Mouse (Mus musculus): ENCODE data around the gene Nckap5.

Gene Nckap5

GRCm38 (mm10) chr1:126700978-126701320, 129.7 kb downstream of the Nckap5 start:
- no peak for DNase-seq (ENCODE audit: low read depth, low spot score)

GRCm38 (mm10) chr1:126700063-126700977, 130.3 kb downstream of the Nckap5 start:
- DNase-seq (ENCODE audit: low read depth, low spot score), result no peak

- no peak for DNase-seq (ENCODE audit: low read depth, low spot score)
Measured at GRCm38 (mm10) chr1:126693585-126693984, 137.0 kb downstream of the Nckap5 start.

DNA sequence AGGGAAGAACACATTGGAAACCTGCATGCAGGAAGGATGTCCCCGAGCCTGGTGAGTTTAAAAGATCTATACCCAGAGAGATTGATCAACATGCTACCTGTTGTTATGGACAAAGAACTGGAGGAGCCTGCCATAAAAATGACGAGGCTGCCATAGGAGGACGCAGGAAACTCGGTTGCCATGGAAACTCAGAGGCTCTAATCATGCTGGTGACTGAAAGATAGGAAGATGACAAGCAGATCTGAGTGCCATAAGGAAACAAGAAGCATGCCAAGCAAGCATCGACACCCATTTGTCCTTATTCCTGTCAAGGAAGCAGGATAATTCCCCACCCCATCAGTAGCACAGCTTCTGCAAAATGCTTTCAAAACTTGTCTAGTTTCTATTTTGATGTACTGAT, 142.0 kb downstream of the Nckap5 start:
- no peak for DNase-seq (ENCODE audit: low read depth, low spot score)

DNA sequence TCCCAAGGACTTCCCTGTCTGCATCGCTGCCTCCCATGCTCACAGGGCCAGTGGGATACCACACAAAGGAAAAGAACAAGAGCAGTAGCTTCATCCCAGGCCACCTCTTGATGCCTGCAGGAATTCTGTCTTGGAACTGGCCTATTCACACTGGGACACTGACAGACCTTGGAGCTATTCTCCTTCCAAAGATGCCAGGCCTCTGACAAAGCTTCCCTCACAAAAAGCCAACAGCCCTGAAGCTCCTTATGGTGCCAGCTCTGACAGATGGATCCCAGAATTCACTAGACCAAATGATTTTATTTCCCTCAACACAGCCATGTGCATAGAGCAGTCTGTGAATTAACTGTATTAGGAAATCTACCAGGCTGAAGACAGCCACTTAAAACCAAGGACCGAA, 143.9 kb downstream of the Nckap5 start:
- no peak for DNase-seq (ENCODE audit: low read depth, low spot score)

- peak; percentile 8 for DNase-seq (ENCODE audit: low read depth, low spot score)
Measured at GRCm38 (mm10) chr1:126683621-126684445, 146.8 kb downstream of the Nckap5 start.

DNA sequence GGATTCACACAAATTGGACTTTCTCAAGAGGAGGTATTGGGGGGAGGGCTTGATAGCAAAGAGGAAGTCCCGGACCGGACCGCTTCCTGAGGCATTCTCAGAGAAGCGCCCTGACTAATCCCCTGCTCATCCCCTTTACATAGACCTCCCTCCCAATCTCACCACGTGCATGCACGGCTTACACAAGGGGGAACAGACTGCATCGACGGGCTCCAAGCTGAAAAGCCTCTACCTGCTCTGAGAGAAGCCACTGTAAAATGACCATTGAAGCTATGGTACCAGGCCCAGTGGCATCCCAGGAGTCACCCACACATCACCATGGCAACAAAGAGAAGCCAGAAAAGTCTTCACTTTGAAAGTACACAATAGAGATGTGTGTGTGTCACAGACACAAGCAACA, 148.8 kb downstream of the Nckap5 start:
- no peak for DNase-seq (ENCODE audit: low read depth, low spot score)

GRCm38 (mm10) chr1:126679348-126679747, 151.3 kb downstream of the Nckap5 start:
- no peak for DNase-seq (ENCODE audit: low read depth, low spot score)

DNA sequence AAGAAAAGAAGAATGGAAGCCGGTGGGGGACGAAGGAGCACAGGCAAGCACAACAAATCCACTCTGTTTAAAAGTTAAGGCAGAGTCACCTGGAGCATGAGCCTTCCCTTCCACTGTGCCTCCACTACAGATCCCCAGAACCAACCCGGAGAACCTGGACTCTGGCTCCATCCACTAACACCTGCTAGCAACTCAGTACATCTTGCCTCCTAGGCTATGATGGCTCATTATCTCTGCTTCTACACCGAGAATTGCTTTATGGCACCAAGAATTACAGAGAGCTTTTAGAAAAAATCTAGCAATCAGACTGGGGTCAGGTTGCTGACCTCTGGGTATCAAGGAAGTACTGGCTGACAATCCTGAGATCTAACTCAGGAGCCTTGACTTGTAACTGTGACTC, 153.3 kb downstream of the Nckap5 start:
- DNase-seq (ENCODE audit: low read depth, low spot score), result no peak

- DNase-seq (ENCODE audit: low read depth, low spot score), result no peak
Measured at GRCm38 (mm10) chr1:126676769-126677168, 153.8 kb downstream of the Nckap5 start.

DNA sequence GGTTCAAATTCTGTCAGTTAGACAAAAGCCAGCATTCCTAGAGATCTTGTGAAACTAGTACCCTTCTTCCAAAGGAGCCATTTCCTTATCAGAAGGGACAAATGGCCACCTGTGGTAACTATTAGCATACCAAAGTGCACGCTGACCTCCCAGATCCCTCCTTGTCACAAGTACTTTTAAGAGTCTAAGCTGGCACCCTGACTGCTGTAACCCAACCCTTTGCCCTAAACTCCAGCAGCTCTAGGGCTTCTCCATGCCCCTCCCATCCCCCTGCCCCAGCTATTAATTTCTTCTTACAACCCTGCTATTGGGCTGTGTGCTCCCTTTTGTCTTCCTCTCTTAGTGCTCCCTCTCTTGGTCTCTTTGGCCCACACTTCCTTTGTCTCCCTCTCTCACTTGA, 155.5 kb downstream of the Nckap5 start:
- no peak for DNase-seq (ENCODE audit: low read depth, low spot score)

- DNase-seq (ENCODE audit: low read depth, low spot score), result no peak
Measured at GRCm38 (mm10) chr1:126673238-126673637, 157.4 kb downstream of the Nckap5 start.

DNA sequence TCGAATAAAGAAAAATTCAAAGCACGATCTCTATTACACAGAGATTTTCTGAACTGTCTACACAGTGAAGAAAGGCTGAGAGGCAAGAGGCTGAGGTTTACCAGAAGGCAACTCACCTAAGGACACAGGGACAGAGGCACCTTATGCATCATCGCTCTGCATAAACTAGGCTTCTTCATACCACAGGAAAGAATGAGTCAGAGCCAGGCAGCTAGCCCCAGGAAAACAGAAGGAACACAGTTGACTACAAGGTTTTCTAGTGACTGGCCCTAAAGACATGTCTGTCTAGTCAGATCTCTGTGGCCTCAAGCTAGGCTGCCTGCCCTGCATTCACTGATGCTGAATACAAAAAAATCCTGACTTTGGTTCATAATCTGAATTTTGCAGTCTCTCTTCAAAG, 160.1 kb downstream of the Nckap5 start:
- no peak for DNase-seq (ENCODE audit: low read depth, low spot score)

- DNase-seq (ENCODE audit: low read depth, low spot score), result no peak
Measured at GRCm38 (mm10) chr1:126660098-126660999, 170.2 kb downstream of the Nckap5 start.

DNA sequence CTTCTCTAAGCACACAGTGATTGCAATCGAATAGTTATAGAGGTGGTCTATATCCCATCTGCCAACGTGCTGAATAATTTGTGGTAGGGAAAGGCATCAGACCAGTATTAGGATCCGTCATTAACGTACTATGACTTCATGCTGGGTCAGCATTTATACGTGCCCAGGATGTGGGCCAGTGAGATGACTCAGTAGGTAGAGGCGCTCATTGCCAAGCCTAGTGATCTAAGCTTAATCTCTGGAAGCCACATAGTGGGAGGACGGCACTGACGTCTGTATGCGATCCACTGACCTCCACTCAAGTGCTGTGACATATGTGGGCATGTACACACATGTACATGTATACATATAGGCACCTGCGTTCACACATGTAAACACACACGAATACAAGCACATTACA, 171.9 kb downstream of the Nckap5 start:
- DNase-seq (ENCODE audit: low read depth, low spot score), result no peak

DNA sequence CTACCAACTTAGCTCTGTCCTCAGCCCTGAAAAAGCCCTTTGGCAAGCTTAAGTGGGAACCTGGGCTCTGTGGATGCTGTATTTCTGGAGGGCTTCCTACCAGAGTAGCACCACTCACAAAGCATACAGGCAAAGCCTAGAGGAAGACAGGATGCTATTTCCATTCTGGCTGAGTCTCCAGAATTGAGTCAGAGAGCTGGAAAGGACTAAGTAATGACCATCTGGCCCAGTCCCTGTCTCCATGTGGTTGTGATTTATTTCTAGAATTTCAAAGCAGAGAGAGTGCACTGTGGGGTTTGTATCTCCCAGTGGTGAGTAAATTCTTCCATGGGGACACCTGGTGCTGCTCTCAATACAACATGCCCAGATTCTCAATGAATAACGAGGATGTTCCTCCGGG, 174.4 kb downstream of the Nckap5 start:
- peak; percentile 71 for DNase-seq (ENCODE audit: low read depth, low spot score)

- DNase-seq (ENCODE audit: low read depth, low spot score), result no peak
Measured at GRCm38 (mm10) chr1:126652085-126652484, 178.5 kb downstream of the Nckap5 start.

DNA sequence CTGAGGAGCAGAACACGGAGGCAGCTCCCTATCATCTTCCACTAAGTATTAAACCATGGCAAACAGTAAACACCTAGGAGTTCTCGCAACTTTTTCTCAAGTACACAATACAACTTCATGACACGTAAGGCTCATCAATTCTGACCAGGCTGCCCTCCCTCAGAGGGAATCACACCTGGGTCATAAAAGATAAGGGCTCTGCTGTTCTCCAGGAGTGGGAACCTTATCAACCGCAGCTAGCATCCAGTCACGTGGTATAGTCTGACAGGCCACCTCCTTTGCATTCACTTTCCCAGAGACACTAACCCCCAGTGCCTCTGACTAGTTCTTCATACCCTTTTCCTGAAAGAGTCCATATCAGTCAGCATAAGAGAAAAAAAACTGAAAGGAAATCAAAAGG, 179.8 kb downstream of the Nckap5 start:
- DNase-seq (ENCODE audit: low read depth, low spot score), result no peak

DNA sequence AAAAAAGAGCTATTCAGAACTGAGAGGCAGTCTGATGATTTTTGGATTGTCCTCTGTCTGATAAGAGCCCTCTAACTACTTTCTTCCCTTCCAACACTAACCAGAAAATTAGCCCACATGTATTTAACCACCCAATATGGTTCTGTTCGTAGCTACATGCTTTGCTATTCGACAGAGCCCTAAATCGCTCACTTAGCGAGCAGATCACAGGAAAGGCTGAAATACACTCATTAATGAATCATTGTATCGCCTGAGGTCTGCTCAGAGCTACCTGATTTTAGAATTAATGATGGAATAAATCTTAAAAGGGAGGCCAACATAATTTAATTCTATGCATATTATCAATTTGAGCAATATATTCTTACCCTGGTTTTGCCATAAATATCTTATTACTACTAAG, 187.8 kb downstream of the Nckap5 start:
- DNase-seq (ENCODE audit: low read depth, low spot score), result no peak

DNA sequence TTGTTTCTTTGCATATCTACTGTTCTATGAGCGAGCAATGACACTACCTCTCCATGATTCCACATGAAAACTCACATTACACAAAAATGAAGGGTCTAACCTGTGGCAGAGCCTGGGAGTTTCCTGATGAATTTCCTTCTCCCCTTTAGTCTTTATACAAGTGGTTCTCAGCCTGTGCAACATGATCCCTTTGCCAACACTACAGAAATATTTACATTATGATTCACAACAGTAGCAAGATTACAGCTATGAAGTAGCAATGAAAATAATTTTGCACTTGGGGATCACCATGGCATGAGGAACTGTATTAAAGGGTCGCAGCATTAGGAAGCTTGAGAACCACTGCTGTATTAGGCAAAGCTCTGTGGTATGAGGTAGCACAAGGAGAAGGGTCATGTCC, 191.1 kb downstream of the Nckap5 start:
- no peak for DNase-seq (ENCODE audit: low read depth, low spot score)

- no peak for DNase-seq (ENCODE audit: low read depth, low spot score)
Measured at GRCm38 (mm10) chr1:126637515-126637914, 193.1 kb downstream of the Nckap5 start.

DNA sequence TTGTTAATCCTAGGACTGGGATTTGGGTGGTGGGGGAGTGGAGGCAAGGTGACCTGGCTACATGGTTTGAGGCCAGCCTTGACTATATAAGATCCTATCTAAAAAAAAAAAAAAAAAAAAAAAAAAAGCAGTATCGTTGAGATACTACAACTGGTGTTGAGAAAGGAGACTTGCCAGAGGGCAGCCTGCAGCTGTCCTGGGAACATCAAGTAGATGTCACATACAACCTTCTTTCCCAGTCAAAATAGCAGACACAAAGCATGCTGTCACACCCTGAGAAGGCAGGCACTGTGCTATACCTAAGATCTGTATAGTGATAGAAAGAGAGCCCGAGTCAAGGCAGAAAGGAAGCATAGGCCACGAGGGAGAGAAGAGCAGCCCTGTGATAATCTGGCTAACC, 204.4 kb downstream of the Nckap5 start:
- no peak for DNase-seq (ENCODE audit: low read depth, low spot score)

Measured in skeletal muscle tissue, adult 2 months (tissue).